Mouse (Mus musculus): ENCODE measurements around the gene Akirin1.

DNA sequence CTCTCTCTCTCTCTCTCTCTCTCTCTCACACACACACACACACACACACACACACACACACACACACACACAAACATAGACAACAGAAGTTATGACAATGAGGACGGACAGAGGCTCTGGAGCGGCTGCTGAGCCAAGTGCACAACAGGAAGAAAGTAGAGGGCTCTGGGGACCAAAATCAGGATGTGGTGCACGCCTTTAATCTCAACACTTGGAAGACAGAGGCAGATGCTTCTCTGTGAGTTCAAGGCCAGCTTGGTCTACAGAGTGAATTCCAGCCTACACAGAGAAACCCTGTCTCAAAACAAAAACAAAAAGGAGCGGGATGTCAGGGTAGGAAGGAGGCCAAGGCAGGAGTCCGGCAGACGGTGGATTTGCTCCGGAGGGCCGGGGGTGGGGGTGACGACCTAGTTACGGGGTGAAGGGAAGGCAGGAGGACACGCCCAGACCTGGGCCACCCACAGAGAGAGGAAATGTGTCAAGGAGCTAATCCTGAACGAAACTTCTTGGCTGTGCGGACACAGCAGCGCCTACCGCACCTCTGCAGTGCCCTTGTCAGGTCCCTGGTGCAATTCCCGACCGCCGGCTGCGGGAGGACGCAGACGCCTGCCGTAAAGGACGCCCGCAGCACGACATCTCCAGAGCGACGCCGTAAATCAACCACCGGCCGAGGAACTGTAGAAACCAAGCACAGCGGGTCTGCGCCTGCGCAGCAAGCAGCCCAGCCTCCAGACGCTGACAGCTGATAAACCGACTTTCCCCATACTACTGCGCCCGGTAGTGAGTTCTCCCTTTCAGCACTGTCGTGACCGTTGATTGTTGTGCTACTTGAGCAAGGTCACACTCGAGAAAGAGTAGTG lies 32.3 kb downstream of the Akirin1 start, which contains the start of gene Ndufs5:
- peak; percentile 74 for TF ChIP-seq POLR2A (IDR thresholded peaks at IDR 0.05; ENCODE audit: control insufficient read depth, extremely low read depth, insufficient read depth, low read length, poor library complexity)
- TF ChIP-seq CTCF (IDR thresholded peaks at IDR 0.05; ENCODE audit: borderline replicate concordance, control insufficient read depth, extremely low read depth, insufficient read depth, low read length, poor library complexity) = peak; percentile 20; the same call in 1 of the 2 replicates

Data from thymus, adult 2 months (tissue).